Mouse (Mus musculus) neural tube, embryonic 12.5 days (tissue): Measurements from ENCODE around the gene Kcne2. TPM values are rescaled to one million over a fixed set of nuclear protein-coding genes. Genes with fewer than 3 reads are reported as not detected.

ENCODE experiments used
- ATAC-seq: fragments of 200-750 bp; cut with Nextera tagmentation; 2 replicates; pipeline ENCODE4 v1.8.0; 2017; ENCODE audit warnings: low read depth, mild to moderate bottlenecking, moderate TSS enrichment, moderate library complexity; ENCODE audit not compliant: low FRiP score
- H3K27ac ChIP-seq: fragments of 300-500 bp; sonication (generic); 2 replicates; pipeline ENCODE4 v1.5.1; 2016
- H3K27me3 ChIP-seq: fragments of 300-500 bp; sonication (generic); replicated peaks from 2 replicates; pipeline ENCODE4 v1.6.1; 2016; ENCODE audit warnings: mild to moderate bottlenecking
- H3K36me3 ChIP-seq: fragments of 300-500 bp; sonication (generic); 2 replicates; pipeline ENCODE4 v1.6.1; 2016; ENCODE audit warnings: mild to moderate bottlenecking
- H3K4me1 ChIP-seq: fragments of 300-500 bp; sonication (generic); 2 replicates; pipeline ENCODE4 v1.6.1; 2016
- H3K4me2 ChIP-seq: fragments of 300-500 bp; sonication (generic); replicated peaks from 2 replicates; pipeline ENCODE4 v1.6.1; 2016; ENCODE audit warnings: mild to moderate bottlenecking
- H3K4me3 ChIP-seq: fragments of 300-500 bp; sonication (generic); 2 replicates; pipeline ENCODE4 v1.5.1; 2016
- H3K9ac ChIP-seq: fragments of 300-500 bp; sonication (generic); 2 replicates; pipeline ENCODE4 v1.6.1; 2016; ENCODE audit warnings: mild to moderate bottlenecking
- H3K9me3 ChIP-seq: fragments of 300-500 bp; sonication (generic); 2 replicates; pipeline ENCODE4 v1.6.1; 2016; ENCODE audit warnings: mild to moderate bottlenecking
- WGBS: fragments of 180-500 bp; shearing (Covaris S2); methylation state at CpG from one replicate; pipeline ENCODE4 v1.1.7; 2016; 5-methylcytosine and 5-hydroxymethylcytosine counted together
- polyA plus RNA-seq: library from polyadenylated mRNA; unstranded; fragments of >200 nt; fragmentation: Nextera tagmentation; extraction: Ambion mirVana; gene quantifications from 2 replicates; pipeline ENCODE4 v1.2.1, GENCODE M21; 2016

Kcne2 gene
- polyA plus RNA-seq, 1 experiment from 2014 or later = 0.33 TPM

GRCm38 (mm10) chr16:92316049-92316738 lies 24.0 kb downstream of the Kcne2 start:
- 71% methylated on average over 7 of the region's 7 CpGs for whole genome bisulfite sequencing

DNA sequence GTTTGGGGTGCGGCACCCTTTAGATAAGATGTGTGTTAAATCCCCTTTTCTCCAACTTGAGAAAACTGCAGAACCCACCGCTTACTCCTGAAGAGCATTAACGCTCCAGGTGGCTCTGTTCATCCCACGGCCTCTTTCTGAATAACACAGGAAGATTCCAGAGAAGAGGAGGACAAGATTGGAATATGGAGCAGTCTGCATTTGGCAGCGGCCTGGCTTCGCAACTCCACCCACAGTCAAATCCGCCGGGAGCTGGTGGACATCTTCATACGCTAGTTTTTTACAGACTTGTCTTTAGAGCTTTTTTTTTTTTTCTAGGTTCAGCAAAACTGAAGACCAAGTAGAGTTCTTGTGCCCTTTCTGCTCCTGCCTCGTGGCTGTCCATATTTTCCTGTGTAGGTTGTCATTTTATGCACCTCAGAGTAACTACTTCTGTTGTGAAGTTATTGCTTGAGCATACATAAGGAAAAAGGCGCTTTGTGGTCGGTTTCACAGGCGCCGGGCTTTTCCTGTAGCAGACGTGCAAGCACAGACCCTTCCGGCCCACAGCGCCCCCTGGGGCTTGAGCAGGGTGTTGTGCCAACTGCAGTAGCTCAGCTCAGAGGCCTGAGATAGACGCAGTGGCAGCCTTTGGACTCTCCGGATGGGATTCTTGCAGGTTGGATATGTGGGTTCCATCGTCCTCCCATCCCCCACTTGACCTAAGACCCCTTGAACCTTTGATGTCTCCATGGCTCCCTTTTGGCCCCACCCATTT lies 27.3 kb downstream of the Kcne2 start:
- Histone ChIP-seq H3K9ac (no peak overlapping the region), H3K36me3 (no peaks in the 10 kb centered on the region), H3K4me3 (no peak overlapping the region), H3K9me3 (no peaks in the 10 kb centered on the region), H3K4me1 (0 out of 2 replicates have a peak, but pooled peaks cover 6% of the 10 kb centered on the region), H3K4me2 (no peak overlapping the region), H3K27ac (no peak overlapping the region), H3K27me3 (no peaks in the 10 kb centered on the region)
- no peak for ATAC-seq
- WGBS = 68% methylated on average over 20 of the region's 20 CpGs

More at GRCm38 (mm10) chr16:92316049-92316738, 24.0 kb downstream of the Kcne2 start:
- Histone ChIP-seq H3K36me3 (peaks cover 22% of the 10 kb centered on the region), H3K4me3 (no peak overlapping the region), H3K4me2 (no peak overlapping the region), H3K9ac (peak overlapping the region; percentile 40; the same call in 1 of the 2 replicates), H3K4me1 (peaks cover 6% of the 10 kb centered on the region; the same call in 1 of the 2 replicates), H3K9me3 (no peaks in the 10 kb centered on the region), H3K27me3 (no peaks in the 10 kb centered on the region), H3K27ac (no peak overlapping the region)
- no peak for ATAC-seq

GRCm38 (mm10) chr16:92320361-92320760 lies 28.2 kb downstream of the Kcne2 start:
- Histone ChIP-seq H3K4me3 (no peak overlapping the region), H3K9ac (no peak overlapping the region), H3K27ac (no peak overlapping the region), H3K27me3 (no peaks in the 10 kb centered on the region), H3K9me3 (no peaks in the 10 kb centered on the region), H3K36me3 (no peaks in the 10 kb centered on the region), H3K4me2 (no peak overlapping the region), H3K4me1 (0 out of 2 replicates have a peak, but pooled peaks cover 12% of the 10 kb centered on the region)
- ATAC-seq = no peak
- WGBS = 85% methylated on average over 3 of the region's 3 CpGs

- Histone ChIP-seq H3K4me2 (no peak within 1 kb of the TSS), H3K9ac (no peak within 1 kb of the TSS), H3K4me1 (0 out of 2 replicates have a peak, but pooled peaks cover 12% of the 10 kb centered on the region), H3K4me3 (no peak within 1 kb of the TSS), H3K27me3 (no peaks in the 10 kb centered on the region), H3K27ac (no peak within 1 kb of the TSS), H3K9me3 (no peaks in the 10 kb centered on the region), H3K36me3 (no peaks in the 10 kb centered on the region)
- WGBS = 89% methylated on average over 8 of the region's 8 CpGs
- no peak for ATAC-seq
Observed at GRCm38 (mm10) chr16:92321341-92321740, 29.2 kb downstream of the Kcne2 start, which contains the start of gene Fam243. TSS of gene Fam243 (minus strand) at chr16:92321441.

- H3K4me1 ChIP-seq = 0 out of 2 replicates have a peak, but pooled peaks cover 12% of the 10 kb centered on the region
- H3K4me2 ChIP-seq = no peak overlapping the region
- WGBS = 37% methylated on average over 7 of the region's 7 CpGs
- no peaks in the 10 kb centered on the region for H3K9me3 ChIP-seq
- no peak overlapping the region for H3K4me3 ChIP-seq
- no peak overlapping the region for H3K9ac ChIP-seq
- no peak overlapping the region for H3K27ac ChIP-seq
- H3K27me3 ChIP-seq = no peaks in the 10 kb centered on the region
- H3K36me3 ChIP-seq = no peaks in the 10 kb centered on the region
- ATAC-seq = no peak
Observed at GRCm38 (mm10) chr16:92324309-92325061, 32.3 kb downstream of the Kcne2 start.

- Histone ChIP-seq H3K27me3 (no peaks in the 10 kb centered on the region), H3K27ac (no peak overlapping the region), H3K9me3 (no peaks in the 10 kb centered on the region), H3K4me1 (0 out of 2 replicates have a peak, but pooled peaks cover 12% of the 10 kb centered on the region), H3K4me3 (no peak overlapping the region), H3K9ac (no peak overlapping the region), H3K36me3 (no peaks in the 10 kb centered on the region), H3K4me2 (no peak overlapping the region)
- ATAC-seq = no peak
- 31% methylated on average over 1 of the region's 1 CpGs for WGBS
Observed at GRCm38 (mm10) chr16:92325062-92325406, 32.8 kb downstream of the Kcne2 start.

- no peaks in the 10 kb centered on the region for H3K36me3 ChIP-seq
- H3K4me1 ChIP-seq = 0 out of 2 replicates have a peak, but pooled peaks cover 12% of the 10 kb centered on the region
- 83% methylated on average over 10 of the region's 10 CpGs for whole genome bisulfite sequencing
- no peak overlapping the region for H3K9ac ChIP-seq
- no peak overlapping the region for H3K4me3 ChIP-seq
- no peak for ATAC-seq
- no peak overlapping the region for H3K4me2 ChIP-seq
- no peak overlapping the region for H3K27ac ChIP-seq
- no peaks in the 10 kb centered on the region for H3K27me3 ChIP-seq
- H3K9me3 ChIP-seq = no peaks in the 10 kb centered on the region
Observed at GRCm38 (mm10) chr16:92327911-92328310, 35.7 kb downstream of the Kcne2 start.

- ATAC-seq = no peak
- Histone ChIP-seq H3K36me3 (no peaks in the 10 kb centered on the region), H3K27me3 (no peaks in the 10 kb centered on the region), H3K4me2 (no peak overlapping the region), H3K4me3 (no peak overlapping the region), H3K4me1 (no peaks in the 10 kb centered on the region), H3K27ac (no peak overlapping the region), H3K9ac (no peak overlapping the region), H3K9me3 (no peaks in the 10 kb centered on the region)
- WGBS = 84% methylated on average over 5 of the region's 5 CpGs
Observed at GRCm38 (mm10) chr16:92330966-92331365, 38.8 kb downstream of the Kcne2 start.

- Histone ChIP-seq H3K27ac (no peak overlapping the region), H3K4me1 (no peaks in the 10 kb centered on the region), H3K4me3 (no peak overlapping the region), H3K36me3 (no peaks in the 10 kb centered on the region), H3K9ac (no peak overlapping the region), H3K9me3 (no peaks in the 10 kb centered on the region), H3K4me2 (no peak overlapping the region), H3K27me3 (no peaks in the 10 kb centered on the region)
- ATAC-seq = no peak
- 62% methylated on average over 9 of the region's 9 CpGs for WGBS
Observed at GRCm38 (mm10) chr16:92334600-92334999, 42.4 kb downstream of the Kcne2 start.

GRCm38 (mm10) chr16:92336280-92336679 lies 44.1 kb downstream of the Kcne2 start:
- Histone ChIP-seq H3K4me2 (no peak overlapping the region), H3K27ac (no peak overlapping the region), H3K27me3 (no peaks in the 10 kb centered on the region), H3K4me1 (peaks cover 7% of the 10 kb centered on the region; the same call in 1 of the 2 replicates), H3K36me3 (no peaks in the 10 kb centered on the region), H3K9me3 (no peaks in the 10 kb centered on the region), H3K9ac (no peak overlapping the region), H3K4me3 (no peak overlapping the region)
- ATAC-seq = no peak
- 7% methylated on average over 9 of the region's 9 CpGs for WGBS

DNA sequence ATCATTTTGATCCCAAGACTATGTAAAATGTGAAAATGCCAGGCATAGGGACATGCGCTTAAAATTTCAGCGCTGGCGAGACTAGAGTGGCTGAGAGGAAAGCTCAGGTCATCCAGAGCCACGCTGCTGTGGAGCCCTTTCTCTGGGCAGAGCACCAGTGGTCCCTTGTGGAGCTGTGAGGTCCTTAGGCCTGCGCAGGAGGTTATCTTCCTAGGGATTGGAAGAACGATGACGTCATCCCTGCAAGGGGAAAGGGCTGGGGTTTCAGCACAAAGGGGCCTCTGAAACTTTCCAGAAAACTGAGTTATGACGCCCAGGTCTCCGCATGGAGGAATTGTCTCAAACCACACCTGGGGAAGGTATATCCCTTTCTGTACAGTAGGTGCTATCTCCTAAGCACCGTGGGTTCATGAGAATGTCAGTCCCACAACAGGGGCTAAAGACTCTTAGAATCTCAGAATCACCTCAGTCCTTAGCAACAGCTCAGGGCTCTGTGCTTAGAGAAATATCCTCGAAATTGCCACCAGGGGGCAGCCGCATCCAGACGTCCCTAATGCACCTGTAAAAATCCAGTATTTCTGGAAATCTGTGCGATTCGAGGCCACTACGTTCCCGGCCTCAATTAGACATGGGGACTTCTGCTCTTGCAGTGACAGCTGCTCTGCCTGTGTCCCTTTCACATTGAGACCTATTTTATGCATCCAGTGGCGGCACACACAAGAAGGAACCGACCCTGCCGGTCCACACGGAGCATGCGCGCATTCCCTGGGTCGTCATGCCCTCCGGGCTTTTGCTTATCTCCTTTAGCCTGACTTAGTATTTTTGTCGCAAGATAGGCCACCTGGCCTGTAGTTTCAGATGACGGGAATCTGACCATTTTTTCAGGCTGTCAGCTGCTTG lies 48.7 kb downstream of the Kcne2 start:
- H3K27ac ChIP-seq = no peak overlapping the region
- 29% methylated on average over 27 of the region's 27 CpGs for WGBS
- peak overlapping the region; percentile 53 for H3K4me2 ChIP-seq
- H3K4me1 ChIP-seq = peaks cover 7% of the 10 kb centered on the region; the same call in 1 of the 2 replicates
- no peaks in the 10 kb centered on the region for H3K27me3 ChIP-seq
- no peaks in the 10 kb centered on the region for H3K9me3 ChIP-seq
- no peaks in the 10 kb centered on the region for H3K36me3 ChIP-seq
- H3K9ac ChIP-seq = no peak overlapping the region
- ATAC-seq = peak; percentile 74
- peak overlapping the region; percentile 15 for H3K4me3 ChIP-seq
